Mouse (Mus musculus): ENCODE measurements around the gene Slc5a1. TPM values are rescaled to one million over a fixed set of nuclear protein-coding genes. Genes with fewer than 3 reads are reported as not detected.

Gene Slc5a1
- polyA plus RNA-seq, 1 experiment from 2014 or later: 11.9 TPM

Other genes starting within 250 kb of the Slc5a1 start
- 14.9 and 18.7 TPM in 2 replicates for gene Prr14l, start 250.0 kb upstream of the Slc5a1 start, polyA plus RNA-seq (2015; fragmentation: Nextera tagmentation; extraction: Ambion mirVana)
- gene Depdc5, start 240.5 kb upstream of the Slc5a1 start, polyA plus RNA-seq (2015; fragmentation: Nextera tagmentation; extraction: Ambion mirVana): 15.9 and 21.3 TPM in 2 replicates
- gene Ywhah, start 85.4 kb upstream of the Slc5a1 start, polyA plus RNA-seq (2015; fragmentation: Nextera tagmentation; extraction: Ambion mirVana): 428 and 431 TPM in 2 replicates
- gene Spon2, start 114.2 kb downstream of the Slc5a1 start, polyA plus RNA-seq (2015; fragmentation: Nextera tagmentation; extraction: Ambion mirVana): 38.2 and 41.8 TPM in 2 replicates
- 298 and 323 TPM in 2 replicates for gene Ctbp1, start 170.8 kb downstream of the Slc5a1 start, polyA plus RNA-seq (2015; fragmentation: Nextera tagmentation; extraction: Ambion mirVana)
- 117 and 120 TPM in 2 replicates for gene Maea, start 231.3 kb downstream of the Slc5a1 start, polyA plus RNA-seq (2015; fragmentation: Nextera tagmentation; extraction: Ambion mirVana)

All from stomach, embryonic 15.5 days (tissue).